15 mouse cellular contexts compared by ENCODE assay signal in the genomic region with DNA sequence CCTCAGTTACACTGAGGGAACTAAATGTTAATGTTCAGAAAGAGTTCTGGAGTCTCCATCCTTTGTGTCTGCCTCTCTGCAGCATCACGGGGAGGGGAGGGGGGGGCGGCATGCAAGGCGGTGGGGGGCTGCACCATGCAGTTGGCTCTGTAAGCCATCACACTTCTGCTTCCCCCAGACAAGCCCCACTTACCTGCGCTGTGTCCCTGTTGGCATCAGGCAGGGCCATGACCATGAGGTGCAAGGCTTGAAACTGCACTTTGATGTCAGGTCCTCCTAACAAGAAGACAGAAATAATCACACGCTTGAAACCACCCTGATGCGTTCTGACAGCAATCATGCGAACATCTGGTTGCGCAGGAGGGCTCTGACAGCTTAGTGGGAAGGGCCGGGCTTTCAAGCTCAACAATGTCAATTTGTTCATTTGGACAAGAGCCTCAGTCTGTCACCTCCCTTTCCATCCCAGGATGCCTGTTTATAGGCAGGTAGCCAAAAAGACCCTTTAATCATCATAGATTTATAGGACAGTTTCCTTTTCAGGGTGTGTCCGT.
DNase-seq lines count a peak whose midpoint lies in the region; ATAC-seq and TF ChIP-seq lines count a peak whose summit lies in the region.
"Had no signal": no experiment of that assay in that cellular context is flagged by ENCODE, and none has a peak within 500 bp of the region (broad histone marks: within the 10 kb centered on the region; RNA-seq: fewer than 3 reads in every experiment).

No protein-coding gene starts in this region.

- H3K4me1 ChIP-seq in cerebellum, adult 2 months (ENCODE audit: control insufficient read depth, insufficient read depth, low read length), result no peaks in the 10 kb centered on the region
- 0 out of 2 replicates have a peak, but pooled peaks cover 4% of the 10 kb centered on the region for H3K4me1 ChIP-seq in forebrain, embryonic 15.5 days
- H3K4me1 ChIP-seq in forebrain, embryonic 10.5 days, result peaks cover 4% of the 10 kb centered on the region; the same call in 1 of the 2 replicates
- H3K4me1 ChIP-seq in limb, embryonic 12.5 days (replicated peaks), result peaks cover 20% of the 10 kb centered on the region
- peaks cover 14% of the 10 kb centered on the region for H3K4me1 ChIP-seq in limb, embryonic 10.5 days
- no peaks in the 10 kb centered on the region for H3K4me1 ChIP-seq in hindbrain, postnatal 0 days (ENCODE audit: insufficient read depth, low read length)
- H3K4me1 ChIP-seq: intestine, embryonic 15.5 days; midbrain, embryonic 12.5 days had no signal

- no peak for TF ChIP-seq POLR2A in cerebellum, adult 2 months (IDR thresholded peaks at IDR 0.05; ENCODE audit: borderline replicate concordance, insufficient read depth, low read length)

- WGBS in cerebellum, adult 2 months, result 20% methylated on average over 10 of the region's 10 CpGs
- 78% methylated on average over 10 of the region's 10 CpGs for WGBS in forebrain, embryonic 15.5 days
- WGBS in forebrain, embryonic 10.5 days, result 91% methylated on average over 10 of the region's 10 CpGs
- 84% methylated on average over 10 of the region's 10 CpGs for WGBS in limb, embryonic 12.5 days
- 92% methylated on average over 10 of the region's 10 CpGs for WGBS in limb, embryonic 10.5 days
- 70% methylated on average over 10 of the region's 10 CpGs for WGBS in hindbrain, postnatal 0 days

- no peaks in the 10 kb centered on the region for H3K9me3 ChIP-seq in forebrain, embryonic 15.5 days
- H3K9me3 ChIP-seq in forebrain, embryonic 10.5 days, result no peaks in the 10 kb centered on the region
- H3K9me3 ChIP-seq in limb, embryonic 12.5 days, result no peaks in the 10 kb centered on the region
- no peaks in the 10 kb centered on the region for H3K9me3 ChIP-seq in limb, embryonic 10.5 days (replicated peaks)
- no peaks in the 10 kb centered on the region for H3K9me3 ChIP-seq in hindbrain, postnatal 0 days (ENCODE audit: low read length)
- H3K9me3 ChIP-seq: intestine, embryonic 15.5 days; midbrain, embryonic 12.5 days had no signal

- no peaks in the 10 kb centered on the region for H3K36me3 ChIP-seq in forebrain, embryonic 15.5 days
- H3K36me3 ChIP-seq in forebrain, embryonic 10.5 days (replicated peaks), result peaks cover 46% of the 10 kb centered on the region
- peaks cover 80% of the 10 kb centered on the region for H3K36me3 ChIP-seq in limb, embryonic 12.5 days
- H3K36me3 ChIP-seq in limb, embryonic 10.5 days, result peaks cover 89% of the 10 kb centered on the region
- H3K36me3 ChIP-seq in hindbrain, postnatal 0 days (ENCODE audit: insufficient read depth, low read length), result no peaks in the 10 kb centered on the region

- no peaks in the 10 kb centered on the region for H3K27me3 ChIP-seq in cerebellum, adult 2 months (ENCODE audit: control insufficient read depth, insufficient read depth, low read length)
- no peaks in the 10 kb centered on the region for H3K27me3 ChIP-seq in forebrain, embryonic 15.5 days
- H3K27me3 ChIP-seq in forebrain, embryonic 10.5 days (ENCODE audit: poor library complexity, severe bottlenecking), result no peaks in the 10 kb centered on the region
- H3K27me3 ChIP-seq in limb, embryonic 12.5 days, result no peaks in the 10 kb centered on the region
- no peaks in the 10 kb centered on the region for H3K27me3 ChIP-seq in limb, embryonic 10.5 days (ENCODE audit: low read depth, poor library complexity, severe bottlenecking)
- no peaks in the 10 kb centered on the region for H3K27me3 ChIP-seq in hindbrain, postnatal 0 days (ENCODE audit: insufficient read depth, low read length)
- H3K27me3 ChIP-seq: intestine, embryonic 15.5 days; midbrain, embryonic 12.5 days had no signal

- H3K4me2 ChIP-seq in forebrain, embryonic 15.5 days (replicated peaks), result no peak overlapping the region
- H3K4me2 ChIP-seq in limb, embryonic 12.5 days, result no peak overlapping the region
- no peak overlapping the region for H3K4me2 ChIP-seq in hindbrain, postnatal 0 days (ENCODE audit: low read depth, low read length)
- H3K4me2 ChIP-seq: intestine, embryonic 15.5 days; liver, embryonic 11.5 days; midbrain, embryonic 12.5 days had no signal

- ATAC-seq in forebrain, embryonic 15.5 days (replicated peaks), result peak; percentile 12; the same call in 1 of the 2 replicates
- ATAC-seq in limb, embryonic 12.5 days (ENCODE audit: insufficient number of reproducible peaks, insufficient read depth, low FRiP score, low TSS enrichment, low read depth), result no peak
- ATAC-seq in hindbrain, postnatal 0 days, result peak; percentile 81
- ATAC-seq: activated CD4-positive, CD25-positive, alpha-beta regulatory T cell, adult 4 months; liver, postnatal 0 days had no signal

- peak; percentile 58 to 67 for DNase-seq in cerebellum, postnatal 10 days
- no peak for DNase-seq in cerebellum, adult 2 months
- DNase-seq in forebrain, embryonic 10.5 days (ENCODE audit: extremely low spot score, low spot score), result no peak
- no peak for DNase-seq in limb, embryonic 10.5 days (ENCODE audit: low spot score)
- peak; percentile 77 for DNase-seq in hindbrain, postnatal 0 days (ENCODE audit: low spot score)
- DNase-seq in thymus, postnatal 10 days (ENCODE audit: low spot score in 2 of 2), result no peak

- no peak for TF ChIP-seq CTCF in cerebellum, adult 2 months (IDR thresholded peaks at IDR 0.05; ENCODE audit: borderline replicate concordance, insufficient read depth, low read depth, low read length)
- no peak for TF ChIP-seq CTCF in hindbrain, postnatal 0 days (IDR thresholded peaks at IDR 0.05; ENCODE audit: low read depth)

- no peak overlapping the region for H3K9ac ChIP-seq in forebrain, embryonic 15.5 days (replicated peaks)
- no peak overlapping the region for H3K9ac ChIP-seq in limb, embryonic 12.5 days (replicated peaks)
- H3K9ac ChIP-seq in hindbrain, postnatal 0 days (replicated peaks; ENCODE audit: low read length), result no peak overlapping the region
- H3K9ac ChIP-seq: intestine, embryonic 15.5 days; liver, postnatal 0 days; midbrain, embryonic 12.5 days had no signal

- H3K27ac ChIP-seq in cerebellum, adult 2 months (ENCODE audit: insufficient read depth, low read length), result no peak overlapping the region
- H3K27ac ChIP-seq in forebrain, embryonic 15.5 days (replicated peaks), result no peak overlapping the region
- no peak overlapping the region for H3K27ac ChIP-seq in forebrain, embryonic 10.5 days
- H3K27ac ChIP-seq in limb, embryonic 12.5 days, result peak overlapping the region; percentile 4; the same call in 1 of the 2 replicates
- no peak overlapping the region for H3K27ac ChIP-seq in limb, embryonic 10.5 days
- H3K27ac ChIP-seq in hindbrain, postnatal 0 days, result no peak overlapping the region
- H3K27ac ChIP-seq: intestine, embryonic 15.5 days; left cerebral cortex, adult 2 months; midbrain, embryonic 12.5 days; stomach, postnatal 0 days had no signal

- H3K4me3 ChIP-seq in cerebellum, adult 2 months (replicated peaks; ENCODE audit: insufficient read depth, low read depth, low read length), result no peak overlapping the region
- H3K4me3 ChIP-seq in forebrain, embryonic 15.5 days, result no peak overlapping the region
- no peak overlapping the region for H3K4me3 ChIP-seq in forebrain, embryonic 10.5 days
- no peak overlapping the region for H3K4me3 ChIP-seq in limb, embryonic 12.5 days (replicated peaks)
- no peak overlapping the region for H3K4me3 ChIP-seq in limb, embryonic 10.5 days
- no peak overlapping the region for H3K4me3 ChIP-seq in hindbrain, postnatal 0 days (ENCODE audit: low read length)
- H3K4me3 ChIP-seq: intestine, embryonic 15.5 days; left cerebral cortex, adult 2 months; midbrain, embryonic 12.5 days had no signal

Comparison
In these comparisons a context has a peak if more than half of its experiments do, and no peak if none do; other contexts are left out.
1. DNase-seq: peak in cerebellum, postnatal 10 days (2 of 2) and hindbrain, postnatal 0 days (single experiment); none in cerebellum, adult 2 months (0 of 2), forebrain, embryonic 10.5 days (single experiment), limb, embryonic 10.5 days (single experiment) and thymus, postnatal 10 days (0 of 2).